Mouse (Mus musculus) limb, embryonic 14.5 days (tissue): Measurements from ENCODE around the gene Efcab5. TPM values are rescaled to one million over a fixed set of nuclear protein-coding genes. Genes with fewer than 3 reads are reported as not detected.

Experiments
- ATAC-seq: fragments of 200-750 bp; cut with Nextera tagmentation; 2 replicates; pipeline ENCODE4 v1.8.0; 2017; ENCODE audit warnings: low read depth, moderate number of reproducible peaks, moderate TSS enrichment; ENCODE audit not compliant: low FRiP score
- DNase-seq: peaks from one replicate; pipeline ENCODE4 v3.0.0-alpha.2; 2015; ENCODE audit warnings: low spot score
- H3K27ac ChIP-seq: fragments of 300-500 bp; sonication (generic); replicated peaks from 2 replicates; pipeline ENCODE4 v1.5.1; 2014; ENCODE audit warnings: low read depth, mild to moderate bottlenecking, low read length, moderate library complexity, mixed read lengths
- H3K27me3 ChIP-seq: fragments of 300-500 bp; sonication (generic); 2 replicates; pipeline ENCODE4 v1.6.1; 2014; ENCODE audit warnings: low read length, mixed read lengths; ENCODE audit not compliant: control insufficient read depth, insufficient read depth
- H3K36me3 ChIP-seq: fragments of 300-500 bp; sonication (generic); 2 replicates; pipeline ENCODE4 v1.6.1; 2014; ENCODE audit warnings: mild to moderate bottlenecking, low read length, moderate library complexity, mixed read lengths; ENCODE audit not compliant: control insufficient read depth, insufficient read depth
- H3K4me1 ChIP-seq: fragments of 300-500 bp; sonication (generic); 2 replicates; pipeline ENCODE4 v1.6.1; 2014; ENCODE audit warnings: antibody characterized with exemption, low read length, mixed read lengths; ENCODE audit not compliant: control insufficient read depth, insufficient read depth
- H3K4me2 ChIP-seq: fragments of 300-500 bp; sonication (generic); replicated peaks from 2 replicates; pipeline ENCODE4 v1.6.1; 2014; ENCODE audit warnings: low read depth, mild to moderate bottlenecking, low read length, moderate library complexity; ENCODE audit not compliant: severe bottlenecking
- H3K4me3 ChIP-seq: fragments of 300-500 bp; sonication (generic); replicated peaks from 2 replicates; pipeline ENCODE4 v1.5.1; 2014; ENCODE audit warnings: low read length
- H3K9ac ChIP-seq: fragments of 300-500 bp; sonication (generic); 2 replicates; pipeline ENCODE4 v1.6.1; 2014; ENCODE audit warnings: mild to moderate bottlenecking, low read depth, low read length, moderate library complexity; ENCODE audit not compliant: severe bottlenecking
- H3K9me3 ChIP-seq: fragments of 300-500 bp; sonication (generic); 2 replicates; pipeline ENCODE4 v1.6.1; 2016; ENCODE audit warnings: low read length; ENCODE audit not compliant: control insufficient read depth
- POLR2A ChIP-seq: fragments of 200-500 bp; IDR thresholded peaks from 2 replicates; pipeline ENCODE4 v1.8.0; 2012; ENCODE audit warnings: inconsistent platforms, mild to moderate bottlenecking, moderate library complexity, borderline replicate concordance; ENCODE audit not compliant: insufficient read depth, insufficient read length; ENCODE audit errors: extremely low read depth
- WGBS: fragments of 180-500 bp; shearing (Covaris S2); extraction: QIAGEN DNeasy Blood & Tissue Kit; methylation state at CpG from one replicate; pipeline ENCODE4 v1.1.7; 2014; 5-methylcytosine and 5-hydroxymethylcytosine counted together
- polyA plus RNA-seq, 2 experiments: library from polyadenylated mRNA; depleted of rRNA in 1 of 2; stranded (reverse) in 1 of 2; unstranded in 1 of 2; fragments of >200 nt; fragmentation: Nextera tagmentation in 1 of 2; extraction: Ambion mirVana in 1 of 2; gene quantifications; 2 replicates each; pipeline versions ENCODE4 v1.2.1 to v1.2.3; 2012 to 2014

Efcab5 gene
- polyA plus RNA-seq, 2 experiments = 0.36 to 1.0 TPM

DNA sequence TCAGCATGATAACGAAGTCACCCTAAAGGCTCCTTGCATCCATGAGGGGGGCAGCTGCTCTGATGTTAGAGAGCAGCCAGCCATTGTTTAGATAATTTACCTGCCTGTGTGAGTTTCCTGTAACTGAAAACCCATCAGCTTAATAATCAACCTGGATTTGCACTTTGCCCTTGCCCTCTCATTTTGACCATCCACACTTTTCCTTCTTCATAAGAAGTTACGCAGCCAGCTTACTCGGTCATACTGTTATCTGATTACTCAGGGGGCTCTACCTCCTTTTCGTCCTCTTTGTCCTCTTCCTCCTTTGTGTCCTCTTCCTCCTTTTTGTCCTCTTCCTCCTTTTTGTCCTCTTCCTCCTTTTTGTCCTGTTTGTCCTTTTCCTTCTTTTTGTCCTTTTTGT lies 10.9 kb upstream of the Efcab5 start:
- H3K9me3 ChIP-seq = no peaks in the 10 kb centered on the region
- no peaks in the 10 kb centered on the region for H3K27me3 ChIP-seq
- ATAC-seq = no peak
- H3K27ac ChIP-seq = no peak overlapping the region
- no peak overlapping the region for H3K9ac ChIP-seq
- 65% methylated on average over 4 of the region's 4 CpGs for WGBS
- no peaks in the 10 kb centered on the region for H3K36me3 ChIP-seq
- H3K4me1 ChIP-seq = peaks cover 6% of the 10 kb centered on the region; the same call in 1 of the 2 replicates
- no peak for TF ChIP-seq POLR2A
- H3K4me2 ChIP-seq = no peak overlapping the region
- no peak for DNase-seq
- no peak overlapping the region for H3K4me3 ChIP-seq

DNA sequence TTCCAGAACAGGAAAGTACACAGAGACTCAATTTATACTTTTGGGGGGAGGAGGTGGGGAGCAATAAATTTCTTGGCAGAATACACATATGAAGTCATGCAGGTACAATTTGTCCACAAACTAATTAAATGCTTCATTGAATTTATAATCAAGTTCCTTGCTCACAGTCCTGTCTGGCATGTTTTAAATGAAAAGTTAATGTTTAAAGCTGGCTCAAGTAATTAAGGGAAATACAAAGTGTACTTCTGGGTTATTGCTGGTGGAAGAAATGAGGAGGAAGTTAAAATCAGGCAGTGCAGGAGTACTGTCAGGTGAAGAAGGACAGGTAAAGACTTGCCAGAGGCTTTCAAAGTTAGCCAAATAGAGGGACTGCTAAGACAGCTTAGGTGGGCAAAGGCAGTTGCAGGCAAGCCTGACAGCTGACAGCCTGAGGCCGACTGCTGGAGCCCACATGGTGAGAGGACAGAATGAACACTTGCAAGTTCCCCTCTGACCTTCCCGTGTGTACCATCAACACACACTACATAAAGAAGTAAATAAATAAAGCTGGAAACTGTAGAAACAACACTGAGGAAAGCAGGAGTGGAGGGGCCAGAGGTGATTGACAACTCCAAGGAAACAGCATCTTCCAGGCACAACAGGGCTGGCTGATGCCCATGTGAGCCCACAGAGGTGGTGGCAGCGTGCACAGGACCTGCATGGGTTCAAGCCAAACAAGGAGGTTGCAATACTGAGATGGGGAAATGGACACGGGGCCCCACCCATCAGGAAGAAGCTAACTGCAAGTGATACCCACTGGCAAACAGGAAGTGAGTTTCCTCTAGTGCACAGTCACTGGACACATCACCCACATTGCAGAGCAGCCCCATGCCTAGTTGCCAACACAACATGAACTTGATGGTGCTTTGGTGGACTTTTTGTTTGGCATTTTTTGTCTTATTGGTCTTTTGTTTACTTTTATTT lies 7.7 kb upstream of the Efcab5 start:
- H3K9ac ChIP-seq = no peak overlapping the region
- no peak overlapping the region for H3K27ac ChIP-seq
- no peak for DNase-seq

DNA sequence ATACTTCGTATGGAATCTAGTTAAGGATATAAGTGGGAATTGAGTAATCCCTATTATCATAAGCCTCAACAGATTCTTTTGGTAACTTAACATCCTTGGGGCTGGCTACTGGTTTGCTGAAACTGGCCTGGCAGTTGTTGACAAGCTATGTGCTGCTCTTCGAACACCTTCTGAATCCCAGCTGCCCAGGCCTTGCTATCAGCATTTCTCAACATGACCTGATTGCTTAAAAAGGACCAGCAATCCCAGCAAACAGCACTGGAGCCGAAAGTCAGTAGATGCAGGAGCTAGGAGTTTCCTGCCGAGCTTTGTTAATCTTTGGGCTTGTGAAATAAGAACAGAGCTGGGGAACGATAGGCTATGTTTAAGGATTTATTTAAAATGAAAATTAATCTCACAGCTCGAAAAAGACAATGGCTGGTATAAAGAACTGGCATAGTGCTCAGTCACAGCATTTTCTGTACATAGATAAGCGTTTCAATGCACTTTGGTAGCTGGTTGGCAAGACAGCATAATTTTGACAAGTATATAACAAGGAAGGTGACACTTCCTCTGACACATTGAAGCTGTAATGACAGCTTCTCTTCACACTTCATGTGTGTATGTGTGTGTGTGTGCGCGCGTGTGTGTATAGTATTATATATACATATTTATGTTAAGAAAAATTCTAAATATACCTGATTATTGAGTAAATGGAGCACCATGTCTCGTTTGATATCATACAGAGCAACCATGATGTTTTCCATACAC lies 6.8 kb upstream of the Efcab5 start:
- Histone ChIP-seq H3K9me3 (no peaks in the 10 kb centered on the region), H3K4me3 (no peak overlapping the region), H3K27me3 (no peaks in the 10 kb centered on the region), H3K27ac (no peak overlapping the region), H3K36me3 (no peaks in the 10 kb centered on the region), H3K9ac (no peak overlapping the region), H3K4me2 (no peak overlapping the region), H3K4me1 (peaks cover 16% of the 10 kb centered on the region)
- TF ChIP-seq POLR2A = no peak
- ATAC-seq = no peak
- no peak for DNase-seq
- 66% methylated on average over 11 of the region's 11 CpGs for WGBS

More for the DNA sequence above, 7.7 kb upstream of the Efcab5 start:
- H3K4me2 ChIP-seq = no peak overlapping the region
- no peak for ATAC-seq
- no peaks in the 10 kb centered on the region for H3K9me3 ChIP-seq
- TF ChIP-seq POLR2A = no peak
- H3K27me3 ChIP-seq = no peaks in the 10 kb centered on the region
- 24% methylated on average over 4 of the region's 4 CpGs for WGBS
- H3K4me1 ChIP-seq = peaks cover 16% of the 10 kb centered on the region
- no peaks in the 10 kb centered on the region for H3K36me3 ChIP-seq
- H3K4me3 ChIP-seq = no peak overlapping the region

GRCm38 (mm10) chr11:77194762-77195161 lies 6.0 kb upstream of the Efcab5 start:
- peaks cover 16% of the 10 kb centered on the region for H3K4me1 ChIP-seq
- WGBS = 69% methylated on average over 1 of the region's 1 CpGs

GRCm38 (mm10) chr11:77193941-77194553 lies 5.3 kb upstream of the Efcab5 start:
- H3K4me3 ChIP-seq = no peak overlapping the region
- ATAC-seq (no peak), DNase-seq (peak; percentile 12)
- H3K4me2 ChIP-seq = no peak overlapping the region
- H3K9me3 ChIP-seq = no peaks in the 10 kb centered on the region
- TF ChIP-seq POLR2A = no peak
- H3K4me1 ChIP-seq = peaks cover 16% of the 10 kb centered on the region
- H3K27me3 ChIP-seq = no peaks in the 10 kb centered on the region
- no peak overlapping the region for H3K27ac ChIP-seq
- H3K9ac ChIP-seq = no peak overlapping the region
- 24% methylated on average over 6 of the region's 6 CpGs for WGBS
- H3K36me3 ChIP-seq = no peaks in the 10 kb centered on the region

More at GRCm38 (mm10) chr11:77194762-77195161, 6.0 kb upstream of the Efcab5 start:
- no peak overlapping the region for H3K4me2 ChIP-seq
- no peak for ATAC-seq
- H3K9me3 ChIP-seq = no peaks in the 10 kb centered on the region
- TF ChIP-seq POLR2A = no peak
- no peaks in the 10 kb centered on the region for H3K36me3 ChIP-seq
- no peak overlapping the region for H3K27ac ChIP-seq
- no peaks in the 10 kb centered on the region for H3K27me3 ChIP-seq
- H3K9ac ChIP-seq = no peak overlapping the region
- no peak for DNase-seq
- H3K4me3 ChIP-seq = no peak overlapping the region
